Mouse (Mus musculus) inflammation-experienced regulatory T-cells, adult 16 weeks (primary cell): Measurements from ENCODE around the gene Gm5108. TPM values are rescaled to one million over a fixed set of nuclear protein-coding genes. Genes with fewer than 3 reads are reported as not detected.

Source experiments
- polyA plus RNA-seq: library from polyadenylated mRNA; unstranded; fragments of 100-300 nt; shearing (Covaris generic); gene quantifications from one replicate; pipeline ENCODE4 v1.2.1, GENCODE M21; 2017

The Gm5108 gene
- not detected for polyA plus RNA-seq

DNA sequence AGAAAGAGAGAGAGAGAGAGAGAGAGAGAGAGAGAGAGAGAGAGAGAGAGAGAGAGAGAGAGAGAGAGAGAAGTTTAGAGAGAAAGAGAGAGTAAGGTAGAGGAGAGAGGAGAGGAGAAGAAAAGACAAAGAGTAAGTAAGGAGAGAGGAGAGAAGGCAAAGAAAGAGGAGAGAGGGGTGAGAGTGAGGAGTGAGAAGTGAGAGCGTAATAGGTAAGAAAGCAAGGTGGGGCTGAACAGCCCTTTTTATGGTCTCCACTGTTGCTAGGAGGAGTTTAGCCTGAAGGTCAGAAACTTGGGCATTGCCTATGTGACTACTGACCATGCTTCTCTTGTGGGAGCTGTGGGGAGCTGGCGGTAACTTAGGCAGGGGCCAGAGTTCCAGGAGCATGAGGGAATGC is at the start of gene Gm5108:
TSS of gene Gm5108 (plus strand) at position 301 of the 400 bp plus-strand sequence.

DNA sequence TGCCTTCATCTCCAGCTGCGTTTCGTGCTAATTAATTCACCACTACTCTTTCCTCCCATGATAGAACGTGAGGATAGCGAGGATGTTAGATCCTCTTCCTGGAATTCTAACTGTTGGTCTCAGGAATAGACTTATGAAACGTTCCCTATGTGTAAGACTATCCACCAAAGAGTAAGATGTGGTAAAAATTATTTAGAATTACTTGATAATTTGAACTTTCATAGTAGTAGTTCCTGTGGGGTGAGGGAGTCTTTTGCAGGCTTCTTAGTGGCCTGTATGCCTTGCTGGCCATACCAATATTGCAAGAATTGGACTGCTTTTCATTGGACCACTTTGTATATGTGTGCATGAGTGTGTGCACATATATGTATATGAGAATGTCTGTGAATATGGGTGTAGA is 4.9 kb downstream of the Gm5108 start, which contains the start of gene Gm21905:
TSS of gene Gm21905 (minus strand) at position 101 of the 400 bp plus-strand sequence.

Other genes with a start within 250 kb of the Gm5108 start
- 15.0 TPM for gene Atp8a1, start 94.2 kb upstream of the Gm5108 start, polyA plus RNA-seq
- gene Gm21905, start 4.8 kb downstream of the Gm5108 start, polyA plus RNA-seq: not detected
- gene Grxcr1, start 90.2 kb downstream of the Gm5108 start, polyA plus RNA-seq: not detected